Mouse (Mus musculus): Measurements from ENCODE around the gene Qrfp. TPM values are rescaled to one million over a fixed set of nuclear protein-coding genes. Genes with fewer than 3 reads are reported as not detected.

Qrfp gene
- polyA plus RNA-seq, 1 experiment from 2014 or later, result not detected

GRCm38 (mm10) chr2:31761585-31761984 lies 48.8 kb downstream of the Qrfp start:
- H3K36me3 ChIP-seq (ENCODE audit: control insufficient read depth, insufficient read depth, low read length), result 0 out of 2 replicates have a peak, but pooled peaks cover 5% of the 10 kb centered on the region
- no peaks in the 10 kb centered on the region for H3K9me3 ChIP-seq (ENCODE audit: control insufficient read depth, low read length)
- no peak for DNase-seq (ENCODE audit: low spot score)
- peak overlapping the region; percentile 92 for H3K27ac ChIP-seq (ENCODE audit: low read depth)
- no peak for ATAC-seq (replicated peaks; ENCODE audit: low FRiP score, low TSS enrichment, low read depth)
- H3K27me3 ChIP-seq (replicated peaks; ENCODE audit: control insufficient read depth, insufficient read depth, low read length), result no peaks in the 10 kb centered on the region
- H3K4me1 ChIP-seq (replicated peaks; ENCODE audit: control insufficient read depth, insufficient read depth, low read length), result peaks cover 36% of the 10 kb centered on the region
- peak overlapping the region; percentile 96 for H3K4me2 ChIP-seq (ENCODE audit: low read length)
- peak overlapping the region; percentile 63 for H3K4me3 ChIP-seq (ENCODE audit: low read depth, low read length)
- peak overlapping the region; percentile 93 for H3K9ac ChIP-seq (ENCODE audit: low read length)
- 1% methylated on average over 4 of the region's 4 CpGs for WGBS

GRCm38 (mm10) chr2:31761115-31761531 lies 49.3 kb downstream of the Qrfp start:
- Histone ChIP-seq H3K4me1 (replicated peaks; ENCODE audit: control insufficient read depth, insufficient read depth, low read length) (peaks cover 36% of the 10 kb centered on the region), H3K4me2 (ENCODE audit: low read length) (peak overlapping the region; percentile 96), H3K36me3 (ENCODE audit: control insufficient read depth, insufficient read depth, low read length) (0 out of 2 replicates have a peak, but pooled peaks cover 5% of the 10 kb centered on the region), H3K9ac (ENCODE audit: low read length) (peak overlapping the region; percentile 93), H3K9me3 (ENCODE audit: control insufficient read depth, low read length) (no peaks in the 10 kb centered on the region), H3K4me3 (ENCODE audit: low read depth, low read length) (peak overlapping the region; percentile 63), H3K27ac (ENCODE audit: low read depth) (peak overlapping the region; percentile 92), H3K27me3 (replicated peaks; ENCODE audit: control insufficient read depth, insufficient read depth, low read length) (no peaks in the 10 kb centered on the region)
- no peak for ATAC-seq (replicated peaks; ENCODE audit: low FRiP score, low TSS enrichment, low read depth)
- peak; percentile 56 for DNase-seq (ENCODE audit: low spot score)
- WGBS, result 3% methylated on average over 7 of the region's 7 CpGs

GRCm38 (mm10) chr2:31760486-31760885 lies 49.9 kb downstream of the Qrfp start:
- Histone ChIP-seq H3K4me3 (ENCODE audit: low read depth, low read length) (peak overlapping the region; percentile 63), H3K4me1 (replicated peaks; ENCODE audit: control insufficient read depth, insufficient read depth, low read length) (peaks cover 36% of the 10 kb centered on the region), H3K36me3 (ENCODE audit: control insufficient read depth, insufficient read depth, low read length) (0 out of 2 replicates have a peak, but pooled peaks cover 5% of the 10 kb centered on the region), H3K4me2 (ENCODE audit: low read length) (peak overlapping the region; percentile 96), H3K9me3 (ENCODE audit: control insufficient read depth, low read length) (no peaks in the 10 kb centered on the region), H3K9ac (ENCODE audit: low read length) (peak overlapping the region; percentile 93), H3K27ac (ENCODE audit: low read depth) (peak overlapping the region; percentile 92), H3K27me3 (replicated peaks; ENCODE audit: control insufficient read depth, insufficient read depth, low read length) (no peaks in the 10 kb centered on the region)
- ATAC-seq (replicated peaks; ENCODE audit: low FRiP score, low TSS enrichment, low read depth), result no peak
- DNase-seq (ENCODE audit: low spot score), result no peak
- WGBS, result 0% methylated on average over 1 of the region's 1 CpGs

- DNase-seq (ENCODE audit: low spot score) (peak; percentile 95), ATAC-seq (replicated peaks; ENCODE audit: low FRiP score, low TSS enrichment, low read depth) (peak; percentile 94)
- under 1% methylated on average over 42 of the region's 42 CpGs for WGBS
- Histone ChIP-seq H3K4me3 (ENCODE audit: low read depth, low read length) (peak overlapping the region; percentile 63), H3K27ac (ENCODE audit: low read depth) (peak overlapping the region; percentile 92), H3K36me3 (ENCODE audit: control insufficient read depth, insufficient read depth, low read length) (0 out of 2 replicates have a peak, but pooled peaks cover 5% of the 10 kb centered on the region), H3K9me3 (ENCODE audit: control insufficient read depth, low read length) (no peaks in the 10 kb centered on the region), H3K27me3 (replicated peaks; ENCODE audit: control insufficient read depth, insufficient read depth, low read length) (no peaks in the 10 kb centered on the region), H3K4me2 (ENCODE audit: low read length) (peak overlapping the region; percentile 96), H3K9ac (ENCODE audit: low read length) (peak overlapping the region; percentile 93), H3K4me1 (replicated peaks; ENCODE audit: control insufficient read depth, insufficient read depth, low read length) (peaks cover 36% of the 10 kb centered on the region)
Observed at GRCm38 (mm10) chr2:31759751-31760460, 50.5 kb downstream of the Qrfp start.

- Histone ChIP-seq H3K9ac (ENCODE audit: low read length) (peak overlapping the region; percentile 93), H3K9me3 (ENCODE audit: control insufficient read depth, low read length) (no peaks in the 10 kb centered on the region), H3K4me2 (ENCODE audit: low read length) (peak overlapping the region; percentile 96), H3K27me3 (replicated peaks; ENCODE audit: control insufficient read depth, insufficient read depth, low read length) (no peaks in the 10 kb centered on the region), H3K27ac (ENCODE audit: low read depth) (peak overlapping the region; percentile 92; the same call in 1 of the 2 replicates), H3K4me1 (replicated peaks; ENCODE audit: control insufficient read depth, insufficient read depth, low read length) (peaks cover 31% of the 10 kb centered on the region), H3K4me3 (ENCODE audit: low read depth, low read length) (peak overlapping the region; percentile 63), H3K36me3 (ENCODE audit: control insufficient read depth, insufficient read depth, low read length) (no peaks in the 10 kb centered on the region)
- DNase-seq (ENCODE audit: low spot score), result no peak
- 87% methylated on average over 5 of the region's 5 CpGs for WGBS
- no peak for ATAC-seq (replicated peaks; ENCODE audit: low FRiP score, low TSS enrichment, low read depth)
Observed at GRCm38 (mm10) chr2:31758966-31759365, 51.4 kb downstream of the Qrfp start.

GRCm38 (mm10) chr2:31757472-31757871 lies 52.9 kb downstream of the Qrfp start:
- Histone ChIP-seq H3K4me1 (replicated peaks; ENCODE audit: control insufficient read depth, insufficient read depth, low read length) (peaks cover 18% of the 10 kb centered on the region), H3K4me2 (ENCODE audit: low read length) (no peak overlapping the region), H3K27me3 (replicated peaks; ENCODE audit: control insufficient read depth, insufficient read depth, low read length) (no peaks in the 10 kb centered on the region), H3K9me3 (ENCODE audit: control insufficient read depth, low read length) (no peaks in the 10 kb centered on the region), H3K27ac (ENCODE audit: low read depth) (0 out of 2 replicates have a peak overlapping the region, but pooled peaks have one; percentile 5), H3K9ac (ENCODE audit: low read length) (no peak overlapping the region), H3K36me3 (ENCODE audit: control insufficient read depth, insufficient read depth, low read length) (no peaks in the 10 kb centered on the region), H3K4me3 (ENCODE audit: low read depth, low read length) (no peak overlapping the region)
- ATAC-seq (replicated peaks; ENCODE audit: low FRiP score, low TSS enrichment, low read depth) (no peak), DNase-seq (ENCODE audit: low spot score) (no peak)

Other genes with a start within 250 kb of the Qrfp start
- 79.6 and 82.4 TPM in 2 replicates for gene Fubp3, start 237.9 kb downstream of the Qrfp start, polyA plus RNA-seq (2014; fragmentation: Nextera tagmentation; extraction: Ambion mirVana)
- gene Prdm12, start 170.5 kb downstream of the Qrfp start, polyA plus RNA-seq (2014; fragmentation: Nextera tagmentation; extraction: Ambion mirVana), result not detected in 2 replicates
- gene Exosc2, start 139.9 kb downstream of the Qrfp start, polyA plus RNA-seq (2014; fragmentation: Nextera tagmentation; extraction: Ambion mirVana), result 65.4 and 70.7 TPM in 2 replicates
- 48.1 and 49.8 TPM in 2 replicates for gene Abl1, start 122.2 kb downstream of the Qrfp start, polyA plus RNA-seq (2014; fragmentation: Nextera tagmentation; extraction: Ambion mirVana)
- gene Fibcd1, start 35.4 kb upstream of the Qrfp start, polyA plus RNA-seq (2014; fragmentation: Nextera tagmentation; extraction: Ambion mirVana), result 0.43 and 0.46 TPM in 2 replicates
- 0.22 and 0.35 TPM in 2 replicates for gene Lamc3, start 76.7 kb upstream of the Qrfp start, polyA plus RNA-seq (2014; fragmentation: Nextera tagmentation; extraction: Ambion mirVana)
- 20.2 and 25.2 TPM in 2 replicates for gene Aif1l, start 139.6 kb upstream of the Qrfp start, polyA plus RNA-seq (2014; fragmentation: Nextera tagmentation; extraction: Ambion mirVana)
- 70.9 and 75.7 TPM in 2 replicates for gene Nup214, start 163.9 kb upstream of the Qrfp start, polyA plus RNA-seq (2014; fragmentation: Nextera tagmentation; extraction: Ambion mirVana)